ENCODE assay signal across 31 mouse cellular contexts in the genomic region with DNA sequence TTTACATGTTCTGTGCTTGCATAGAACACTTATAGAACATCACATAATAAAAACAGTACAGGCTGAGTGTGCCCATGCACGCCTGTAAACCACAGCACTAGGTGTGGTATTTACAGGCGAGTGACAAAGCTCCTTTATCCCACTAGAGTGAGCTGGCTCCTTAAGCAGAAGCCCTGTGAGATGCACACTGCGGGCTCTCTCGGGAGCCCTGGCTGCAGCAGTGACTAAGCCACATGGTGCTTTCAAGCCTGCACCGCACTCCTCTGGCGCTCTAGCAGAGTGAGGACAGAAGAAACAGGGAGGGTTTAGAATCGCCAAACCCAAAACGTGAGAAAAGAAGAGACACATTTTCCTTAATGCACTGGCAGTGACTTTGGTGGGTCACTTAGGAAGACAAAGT. TPM values are rescaled to one million over a fixed set of nuclear protein-coding genes. Genes with fewer than 3 reads are reported as not detected.
DNase-seq lines count a peak whose midpoint lies in the region; ATAC-seq and TF ChIP-seq lines count a peak whose summit lies in the region.
"Had no signal": no experiment of that assay in that cellular context is flagged by ENCODE, and none has a peak within 500 bp of the region (broad histone marks: within the 10 kb centered on the region; RNA-seq: fewer than 3 reads in every experiment).

No protein-coding gene starts in this region.

- peak; percentile 50; the same call in 1 of the 2 replicates for ATAC-seq in embryonic facial prominence, embryonic 14.5 days (ENCODE audit: low read depth)
- no peak for ATAC-seq in hindbrain, postnatal 0 days
- no peak for ATAC-seq in hindbrain, embryonic 14.5 days (ENCODE audit: low FRiP score)
- ATAC-seq: activated CD4-positive, CD25-positive, alpha-beta regulatory T cell, adult 4 months; CD4-positive, CD25-positive, alpha-beta regulatory T cell, adult 4 months; forebrain, embryonic 13.5 days; forebrain, embryonic 16.5 days; inflammation-experienced regulatory T-cells, adult 6 months; intestine, embryonic 16.5 days had no signal

- no peak overlapping the region for H3K9ac ChIP-seq in embryonic facial prominence, embryonic 14.5 days (ENCODE audit: low read depth, low read length)
- H3K9ac ChIP-seq in hindbrain, postnatal 0 days (replicated peaks; ENCODE audit: low read length) = no peak overlapping the region
- H3K9ac ChIP-seq in hindbrain, embryonic 14.5 days = no peak overlapping the region
- H3K9ac ChIP-seq: embryonic facial prominence, embryonic 12.5 days; forebrain, embryonic 13.5 days; heart, embryonic 12.5 days; heart, embryonic 15.5 days; hindbrain, embryonic 15.5 days had no signal

- no peaks in the 10 kb centered on the region for H3K9me3 ChIP-seq in embryonic facial prominence, embryonic 14.5 days (ENCODE audit: control insufficient read depth, low read length)
- no peaks in the 10 kb centered on the region for H3K9me3 ChIP-seq in embryonic facial prominence, embryonic 10.5 days
- no peaks in the 10 kb centered on the region for H3K9me3 ChIP-seq in hindbrain, postnatal 0 days (ENCODE audit: low read length)
- H3K9me3 ChIP-seq in hindbrain, embryonic 14.5 days (ENCODE audit: control insufficient read depth, low read length) = no peaks in the 10 kb centered on the region
- no peaks in the 10 kb centered on the region for H3K9me3 ChIP-seq in forebrain, embryonic 10.5 days
- H3K9me3 ChIP-seq: embryonic facial prominence, embryonic 12.5 days; forebrain, embryonic 13.5 days; heart, embryonic 12.5 days; heart, embryonic 15.5 days; hindbrain, embryonic 10.5 days; hindbrain, embryonic 15.5 days had no signal

- no peaks in the 10 kb centered on the region for H3K4me1 ChIP-seq in embryonic facial prominence, embryonic 14.5 days (ENCODE audit: control insufficient read depth, insufficient read depth, low read length)
- H3K4me1 ChIP-seq in embryonic facial prominence, embryonic 10.5 days = no peaks in the 10 kb centered on the region
- no peaks in the 10 kb centered on the region for H3K4me1 ChIP-seq in hindbrain, postnatal 0 days (ENCODE audit: insufficient read depth, low read length)
- no peaks in the 10 kb centered on the region for H3K4me1 ChIP-seq in hindbrain, embryonic 14.5 days (replicated peaks; ENCODE audit: control insufficient read depth, insufficient read depth, low read length)
- H3K4me1 ChIP-seq in forebrain, embryonic 10.5 days = 0 out of 2 replicates have a peak, but pooled peaks cover 3% of the 10 kb centered on the region
- H3K4me1 ChIP-seq: embryonic facial prominence, embryonic 12.5 days; forebrain, embryonic 13.5 days; heart, embryonic 12.5 days; heart, embryonic 15.5 days; hindbrain, embryonic 15.5 days had no signal

- no peak overlapping the region for H3K4me2 ChIP-seq in embryonic facial prominence, embryonic 14.5 days (ENCODE audit: low read depth, low read length)
- no peak overlapping the region for H3K4me2 ChIP-seq in hindbrain, postnatal 0 days (ENCODE audit: low read depth, low read length)
- no peak overlapping the region for H3K4me2 ChIP-seq in hindbrain, embryonic 14.5 days (replicated peaks)
- H3K4me2 ChIP-seq: embryonic facial prominence, embryonic 12.5 days; forebrain, embryonic 13.5 days; heart, embryonic 12.5 days; heart, embryonic 15.5 days; hindbrain, embryonic 15.5 days had no signal

- H3K36me3 ChIP-seq in embryonic facial prominence, embryonic 14.5 days (ENCODE audit: control insufficient read depth, insufficient read depth, low read length) = no peaks in the 10 kb centered on the region
- H3K36me3 ChIP-seq in embryonic facial prominence, embryonic 10.5 days (replicated peaks) = peaks cover 11% of the 10 kb centered on the region; the same call in 1 of the 2 replicates
- H3K36me3 ChIP-seq in hindbrain, postnatal 0 days (ENCODE audit: insufficient read depth, low read length) = peaks cover 17% of the 10 kb centered on the region; the same call in 1 of the 2 replicates
- peaks cover 17% of the 10 kb centered on the region for H3K36me3 ChIP-seq in hindbrain, embryonic 14.5 days (replicated peaks; ENCODE audit: control insufficient read depth, insufficient read depth)
- peaks cover 13% of the 10 kb centered on the region for H3K36me3 ChIP-seq in forebrain, embryonic 10.5 days (replicated peaks)
- H3K36me3 ChIP-seq: embryonic facial prominence, embryonic 12.5 days had no signal

- H3K27ac ChIP-seq in embryonic facial prominence, embryonic 14.5 days (replicated peaks; ENCODE audit: low read depth, low read length) = no peak overlapping the region
- no peak overlapping the region for H3K27ac ChIP-seq in embryonic facial prominence, embryonic 10.5 days (replicated peaks)
- H3K27ac ChIP-seq in hindbrain, postnatal 0 days = no peak overlapping the region
- H3K27ac ChIP-seq in hindbrain, embryonic 14.5 days = no peak overlapping the region
- no peak overlapping the region for H3K27ac ChIP-seq in forebrain, embryonic 10.5 days
- H3K27ac ChIP-seq: embryonic facial prominence, embryonic 12.5 days; forebrain, embryonic 13.5 days; heart, embryonic 15.5 days; hindbrain, embryonic 10.5 days; hindbrain, embryonic 15.5 days had no signal

- TF ChIP-seq CTCF in hindbrain, postnatal 0 days (IDR thresholded peaks at IDR 0.05; ENCODE audit: low read depth) = no peak

- WGBS in embryonic facial prominence, embryonic 14.5 days = 35% methylated on average over 8 of the region's 8 CpGs
- WGBS in embryonic facial prominence, embryonic 10.5 days = 31% methylated on average over 8 of the region's 8 CpGs
- WGBS in hindbrain, postnatal 0 days = 33% methylated on average over 8 of the region's 8 CpGs
- WGBS in hindbrain, embryonic 14.5 days = 41% methylated on average over 8 of the region's 8 CpGs
- 31% methylated on average over 8 of the region's 8 CpGs for WGBS in forebrain, embryonic 10.5 days

- no peaks in the 10 kb centered on the region for H3K27me3 ChIP-seq in embryonic facial prominence, embryonic 14.5 days (replicated peaks; ENCODE audit: control insufficient read depth, insufficient read depth, low read length)
- H3K27me3 ChIP-seq in embryonic facial prominence, embryonic 10.5 days (replicated peaks; ENCODE audit: low read depth, poor library complexity, severe bottlenecking) = no peaks in the 10 kb centered on the region
- H3K27me3 ChIP-seq in hindbrain, postnatal 0 days (ENCODE audit: insufficient read depth, low read length) = no peaks in the 10 kb centered on the region
- H3K27me3 ChIP-seq in hindbrain, embryonic 14.5 days (ENCODE audit: control insufficient read depth, insufficient read depth, low read length) = no peaks in the 10 kb centered on the region
- H3K27me3 ChIP-seq in forebrain, embryonic 10.5 days (ENCODE audit: poor library complexity, severe bottlenecking) = no peaks in the 10 kb centered on the region
- H3K27me3 ChIP-seq: embryonic facial prominence, embryonic 12.5 days; forebrain, embryonic 13.5 days; heart, embryonic 12.5 days; heart, embryonic 15.5 days; hindbrain, embryonic 15.5 days had no signal

- DNase-seq in embryonic facial prominence, embryonic 14.5 days (ENCODE audit: low spot score) = no peak
- no peak for DNase-seq in embryonic facial prominence, embryonic 10.5 days (ENCODE audit: low spot score)
- peak; percentile 13 for DNase-seq in hindbrain, postnatal 0 days (ENCODE audit: low spot score)
- DNase-seq in hindbrain, embryonic 14.5 days (ENCODE audit: low spot score) = no peak
- peak; percentile 17 for DNase-seq in ZHBTc4 (ENCODE audit: low read depth, low spot score)
- peak; percentile 61 for DNase-seq in brain, adult 2 months (ENCODE audit: low read depth, low spot score)
- DNase-seq in forebrain, embryonic 10.5 days (ENCODE audit: extremely low spot score, low spot score) = no peak
- DNase-seq: adrenal gland, adult 8-10 months; adrenal gland, postnatal 25 days; cerebellum, adult 11 months; cerebellum, adult 8-10 months; cerebellum, postnatal 10 days; cerebellum, postnatal 36 days; gastrocnemius, postnatal 25 days; heart, adult 18-20 months; heart, postnatal 10 days; heart, postnatal 36 days; kidney, adult 18-20 months; kidney, adult 9 months had no signal

- H3K4me3 ChIP-seq in embryonic facial prominence, embryonic 14.5 days (ENCODE audit: low read depth, low read length) = no peak overlapping the region
- H3K4me3 ChIP-seq in embryonic facial prominence, embryonic 10.5 days = no peak overlapping the region
- no peak overlapping the region for H3K4me3 ChIP-seq in hindbrain, postnatal 0 days (ENCODE audit: low read length)
- H3K4me3 ChIP-seq in hindbrain, embryonic 14.5 days (replicated peaks; ENCODE audit: low read length) = no peak overlapping the region
- H3K4me3 ChIP-seq in forebrain, embryonic 10.5 days = no peak overlapping the region
- H3K4me3 ChIP-seq: embryonic facial prominence, embryonic 12.5 days; erythroblast, embryonic 14.5 days; forebrain, embryonic 13.5 days; heart, embryonic 12.5 days; heart, embryonic 15.5 days; hindbrain, embryonic 10.5 days; hindbrain, embryonic 15.5 days had no signal

RNA-seq across cellular contexts. Expression of gene Trpc1, which starts 37.6 kb away (rescaled TPM):
- polyA plus RNA-seq in embryonic facial prominence, embryonic 14.5 days (2014; fragmentation: Nextera tagmentation; extraction: Ambion mirVana) = 3.0 and 3.9 TPM in 2 replicates
- polyA plus RNA-seq in embryonic facial prominence, embryonic 10.5 days (2016; fragmentation: Nextera tagmentation; extraction: Ambion mirVana) = 1.9 and 2.4 TPM in 2 replicates
- total RNA-seq in hindbrain, postnatal 0 days (2014; rRNA removed) = 22.9 and 23.2 TPM in 2 replicates
- polyA plus RNA-seq in hindbrain, postnatal 0 days (2015; fragmentation: Nextera tagmentation; extraction: Ambion mirVana) = 8.8 and 9.6 TPM in 2 replicates
- polyA plus RNA-seq in hindbrain, embryonic 14.5 days (2014; fragmentation: Nextera tagmentation; extraction: Ambion mirVana) = 11.8 and 12.3 TPM in 2 replicates
- polyA plus RNA-seq in forebrain, embryonic 10.5 days (2016; fragmentation: Nextera tagmentation; extraction: Ambion mirVana) = 1.5 and 2.0 TPM in 2 replicates
- polyA plus RNA-seq: erythroblast, embryonic 14.5 days had no signal

Comparison
In these comparisons a context has a peak if more than half of its experiments do, and no peak if none do; other contexts are left out.
1. DNase-seq: peak in hindbrain, postnatal 0 days (single experiment), ZHBTc4 (single experiment) and brain, adult 2 months (single experiment); none in embryonic facial prominence, embryonic 14.5 days (single experiment), embryonic facial prominence, embryonic 10.5 days (single experiment), hindbrain, embryonic 14.5 days (single experiment) and forebrain, embryonic 10.5 days (single experiment).